Mouse (Mus musculus): ENCODE results near the gene Mical3.

DNA sequence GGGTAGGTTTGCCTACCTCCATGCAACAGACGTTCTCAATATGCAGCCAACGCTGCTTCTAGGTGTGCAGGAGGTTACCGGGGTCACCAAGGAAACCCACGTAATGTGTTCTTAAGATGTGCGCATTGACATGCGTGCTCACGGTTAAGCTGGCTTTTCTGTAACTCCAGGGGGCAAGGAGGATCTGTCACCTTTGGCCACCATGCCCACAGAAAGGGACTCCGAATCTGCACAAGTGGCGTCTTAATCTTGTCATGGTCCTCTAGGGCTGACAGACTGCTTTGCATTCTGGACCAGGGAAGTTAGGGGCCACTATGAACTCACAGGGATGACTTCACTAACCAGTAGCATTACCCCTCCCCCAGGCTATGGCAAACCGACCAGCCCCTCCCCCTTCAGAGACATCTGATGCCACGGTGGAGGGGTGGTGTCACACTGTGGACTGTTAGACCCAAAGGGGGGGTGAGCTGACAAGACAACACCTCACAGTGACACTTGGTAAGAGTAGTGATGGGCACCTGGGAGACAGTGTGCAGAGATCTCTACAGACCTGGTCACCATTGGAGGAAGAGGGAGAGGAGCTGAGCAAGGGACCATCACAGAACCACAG is 192.7 kb downstream of the Mical3 start:
- TF ChIP-seq GATA1 (IDR thresholded peaks at IDR 0.05; ENCODE audit: borderline replicate concordance, low read length), result no peak
- no peak for TF ChIP-seq FLI1 (IDR thresholded peaks at IDR 0.05; ENCODE audit: low read length)
